Mouse (Mus musculus): ENCODE data around the gene Ppargc1a. TPM values are rescaled to one million over a fixed set of nuclear protein-coding genes. Genes with fewer than 3 reads are reported as not detected.

Gene Ppargc1a
- polyA plus RNA-seq, 1 experiment from 2014 or later, result 6.0 TPM

- Histone ChIP-seq H3K27ac (replicated peaks) (no peak overlapping the region), H3K4me1 (no peaks in the 10 kb centered on the region), H3K4me2 (replicated peaks) (no peak overlapping the region), H3K9me3 (replicated peaks) (no peaks in the 10 kb centered on the region), H3K9ac (no peak overlapping the region), H3K27me3 (no peaks in the 10 kb centered on the region), H3K4me3 (replicated peaks) (no peak overlapping the region), H3K36me3 (no peaks in the 10 kb centered on the region)
- no peak for ATAC-seq (ENCODE audit: insufficient number of reproducible peaks, low FRiP score, low TSS enrichment, low read depth)
- WGBS, result 63% methylated on average over 6 of the region's 6 CpGs
Measured at GRCm38 (mm10) chr5:51495446-51495845, 72.1 kb downstream of the Ppargc1a start.

- ATAC-seq (ENCODE audit: insufficient number of reproducible peaks, low FRiP score, low TSS enrichment, low read depth), result no peak
Measured at GRCm38 (mm10) chr5:51494358-51494876, 73.1 kb downstream of the Ppargc1a start.

GRCm38 (mm10) chr5:51483768-51484167 lies 83.8 kb downstream of the Ppargc1a start:
- Histone ChIP-seq H3K4me2 (replicated peaks) (no peak overlapping the region), H3K4me1 (no peaks in the 10 kb centered on the region), H3K36me3 (no peaks in the 10 kb centered on the region), H3K4me3 (replicated peaks) (no peak overlapping the region), H3K9me3 (replicated peaks) (no peaks in the 10 kb centered on the region), H3K27ac (replicated peaks) (no peak overlapping the region), H3K27me3 (no peaks in the 10 kb centered on the region), H3K9ac (no peak overlapping the region)
- 52% methylated on average over 1 of the region's 1 CpGs for WGBS
- no peak for ATAC-seq (ENCODE audit: insufficient number of reproducible peaks, low FRiP score, low TSS enrichment, low read depth)

More at GRCm38 (mm10) chr5:51494358-51494876, 73.1 kb downstream of the Ppargc1a start:
- Histone ChIP-seq H3K4me1 (no peaks in the 10 kb centered on the region), H3K4me2 (replicated peaks) (no peak overlapping the region), H3K27me3 (no peaks in the 10 kb centered on the region), H3K9me3 (replicated peaks) (no peaks in the 10 kb centered on the region), H3K9ac (no peak overlapping the region), H3K27ac (replicated peaks) (no peak overlapping the region), H3K4me3 (replicated peaks) (no peak overlapping the region), H3K36me3 (no peaks in the 10 kb centered on the region)
- 69% methylated on average over 15 of the region's 15 CpGs for WGBS

GRCm38 (mm10) chr5:51479859-51480258 lies 87.7 kb downstream of the Ppargc1a start:
- no peaks in the 10 kb centered on the region for H3K27me3 ChIP-seq
- H3K4me2 ChIP-seq (replicated peaks), result no peak overlapping the region
- H3K36me3 ChIP-seq, result no peaks in the 10 kb centered on the region
- H3K27ac ChIP-seq (replicated peaks), result no peak overlapping the region
- no peak overlapping the region for H3K4me3 ChIP-seq (replicated peaks)
- H3K9ac ChIP-seq, result no peak overlapping the region
- ATAC-seq (ENCODE audit: insufficient number of reproducible peaks, low FRiP score, low TSS enrichment, low read depth), result no peak
- no peaks in the 10 kb centered on the region for H3K9me3 ChIP-seq (replicated peaks)
- H3K4me1 ChIP-seq, result 0 out of 2 replicates have a peak, but pooled peaks cover 3% of the 10 kb centered on the region

GRCm38 (mm10) chr5:51479456-51479855 lies 88.1 kb downstream of the Ppargc1a start:
- Histone ChIP-seq H3K9ac (no peak overlapping the region), H3K4me1 (0 out of 2 replicates have a peak, but pooled peaks cover 3% of the 10 kb centered on the region), H3K36me3 (no peaks in the 10 kb centered on the region), H3K9me3 (replicated peaks) (no peaks in the 10 kb centered on the region), H3K4me2 (replicated peaks) (no peak overlapping the region), H3K27me3 (no peaks in the 10 kb centered on the region), H3K27ac (replicated peaks) (no peak overlapping the region), H3K4me3 (replicated peaks) (no peak overlapping the region)
- 75% methylated on average over 2 of the region's 2 CpGs for WGBS
- ATAC-seq (ENCODE audit: insufficient number of reproducible peaks, low FRiP score, low TSS enrichment, low read depth), result no peak

GRCm38 (mm10) chr5:51478319-51478994 lies 89.1 kb downstream of the Ppargc1a start:
- no peaks in the 10 kb centered on the region for H3K9me3 ChIP-seq (replicated peaks)
- no peak overlapping the region for H3K27ac ChIP-seq (replicated peaks)
- no peaks in the 10 kb centered on the region for H3K27me3 ChIP-seq
- no peak overlapping the region for H3K4me3 ChIP-seq (replicated peaks)
- 0 out of 2 replicates have a peak, but pooled peaks cover 3% of the 10 kb centered on the region for H3K4me1 ChIP-seq
- ATAC-seq (ENCODE audit: insufficient number of reproducible peaks, low FRiP score, low TSS enrichment, low read depth), result no peak
- H3K4me2 ChIP-seq (replicated peaks), result no peak overlapping the region
- H3K36me3 ChIP-seq, result no peaks in the 10 kb centered on the region; the same call in 1 of the 2 replicates
- WGBS, result 32% methylated on average over 7 of the region's 7 CpGs
- H3K9ac ChIP-seq, result no peak overlapping the region

- H3K36me3 ChIP-seq, result peaks cover 7% of the 10 kb centered on the region
- no peaks in the 10 kb centered on the region for H3K9me3 ChIP-seq (replicated peaks)
- H3K27me3 ChIP-seq, result no peaks in the 10 kb centered on the region
- no peak overlapping the region for H3K9ac ChIP-seq
- no peak overlapping the region for H3K4me3 ChIP-seq (replicated peaks)
- H3K4me2 ChIP-seq (replicated peaks), result no peak overlapping the region
- WGBS, result 53% methylated on average over 3 of the region's 3 CpGs
- ATAC-seq (ENCODE audit: insufficient number of reproducible peaks, low FRiP score, low TSS enrichment, low read depth), result no peak
- H3K27ac ChIP-seq (replicated peaks), result no peak overlapping the region
- 0 out of 2 replicates have a peak, but pooled peaks cover 3% of the 10 kb centered on the region for H3K4me1 ChIP-seq
Measured at GRCm38 (mm10) chr5:51477140-51477539, 90.4 kb downstream of the Ppargc1a start.

GRCm38 (mm10) chr5:51475034-51475541 lies 92.4 kb downstream of the Ppargc1a start:
- H3K27me3 ChIP-seq, result no peaks in the 10 kb centered on the region
- ATAC-seq (ENCODE audit: insufficient number of reproducible peaks, low FRiP score, low TSS enrichment, low read depth), result no peak
- WGBS, result 50% methylated on average over 4 of the region's 4 CpGs
- no peaks in the 10 kb centered on the region for H3K9me3 ChIP-seq (replicated peaks)
- H3K36me3 ChIP-seq, result peaks cover 7% of the 10 kb centered on the region
- H3K4me1 ChIP-seq, result 0 out of 2 replicates have a peak, but pooled peaks cover 3% of the 10 kb centered on the region
- H3K27ac ChIP-seq (replicated peaks), result no peak overlapping the region
- H3K4me3 ChIP-seq (replicated peaks), result no peak overlapping the region
- no peak overlapping the region for H3K9ac ChIP-seq
- H3K4me2 ChIP-seq (replicated peaks), result no peak overlapping the region

- ATAC-seq (ENCODE audit: insufficient number of reproducible peaks, low FRiP score, low TSS enrichment, low read depth), result no peak
Measured at GRCm38 (mm10) chr5:51471614-51472013, 95.9 kb downstream of the Ppargc1a start.

GRCm38 (mm10) chr5:51466036-51466435 lies 101.5 kb downstream of the Ppargc1a start:
- Histone ChIP-seq H3K9ac (no peak overlapping the region), H3K4me3 (replicated peaks) (no peak overlapping the region), H3K27ac (replicated peaks) (no peak overlapping the region), H3K4me2 (replicated peaks) (no peak overlapping the region), H3K9me3 (replicated peaks) (no peaks in the 10 kb centered on the region), H3K36me3 (no peaks in the 10 kb centered on the region), H3K27me3 (no peaks in the 10 kb centered on the region), H3K4me1 (no peaks in the 10 kb centered on the region)
- no peak for ATAC-seq (ENCODE audit: insufficient number of reproducible peaks, low FRiP score, low TSS enrichment, low read depth)
- WGBS, result 64% methylated on average over 5 of the region's 5 CpGs

More at GRCm38 (mm10) chr5:51471614-51472013, 95.9 kb downstream of the Ppargc1a start:
- H3K4me3 ChIP-seq (replicated peaks), result no peak overlapping the region
- no peak overlapping the region for H3K4me2 ChIP-seq (replicated peaks)
- H3K27ac ChIP-seq (replicated peaks), result no peak overlapping the region
- WGBS, result 65% methylated on average over 4 of the region's 4 CpGs
- H3K9me3 ChIP-seq (replicated peaks), result no peaks in the 10 kb centered on the region
- H3K4me1 ChIP-seq, result no peaks in the 10 kb centered on the region
- peaks cover 7% of the 10 kb centered on the region for H3K36me3 ChIP-seq
- H3K27me3 ChIP-seq, result no peaks in the 10 kb centered on the region
- no peak overlapping the region for H3K9ac ChIP-seq

GRCm38 (mm10) chr5:51452033-51452432 lies 115.5 kb downstream of the Ppargc1a start:
- no peak overlapping the region for H3K4me2 ChIP-seq (replicated peaks)
- no peaks in the 10 kb centered on the region for H3K9me3 ChIP-seq (replicated peaks)
- H3K27me3 ChIP-seq, result no peaks in the 10 kb centered on the region
- no peak overlapping the region for H3K4me3 ChIP-seq (replicated peaks)
- H3K4me1 ChIP-seq, result no peaks in the 10 kb centered on the region
- no peak for ATAC-seq (ENCODE audit: insufficient number of reproducible peaks, low FRiP score, low TSS enrichment, low read depth)
- WGBS, result 44% methylated on average over 3 of the region's 3 CpGs
- H3K9ac ChIP-seq, result no peak overlapping the region
- no peaks in the 10 kb centered on the region for H3K36me3 ChIP-seq
- H3K27ac ChIP-seq (replicated peaks), result no peak overlapping the region
